Mouse (Mus musculus) retina, postnatal 1 day (tissue): ENCODE data around the gene 2310033P09Rik.
A peak's percentile ranks its signal among the peaks of the same experiment; 100 is the strongest.
"Not testable (repeated sequence)": the region's sequence is repeated elsewhere in the genome, so short reads cannot be mapped to it uniquely, and the experiment has no call there.

Experiments used
- DNase-seq: peaks from one replicate; pipeline ENCODE4 v3.0.0-alpha.2; 2012

2310033P09Rik gene

DNA sequence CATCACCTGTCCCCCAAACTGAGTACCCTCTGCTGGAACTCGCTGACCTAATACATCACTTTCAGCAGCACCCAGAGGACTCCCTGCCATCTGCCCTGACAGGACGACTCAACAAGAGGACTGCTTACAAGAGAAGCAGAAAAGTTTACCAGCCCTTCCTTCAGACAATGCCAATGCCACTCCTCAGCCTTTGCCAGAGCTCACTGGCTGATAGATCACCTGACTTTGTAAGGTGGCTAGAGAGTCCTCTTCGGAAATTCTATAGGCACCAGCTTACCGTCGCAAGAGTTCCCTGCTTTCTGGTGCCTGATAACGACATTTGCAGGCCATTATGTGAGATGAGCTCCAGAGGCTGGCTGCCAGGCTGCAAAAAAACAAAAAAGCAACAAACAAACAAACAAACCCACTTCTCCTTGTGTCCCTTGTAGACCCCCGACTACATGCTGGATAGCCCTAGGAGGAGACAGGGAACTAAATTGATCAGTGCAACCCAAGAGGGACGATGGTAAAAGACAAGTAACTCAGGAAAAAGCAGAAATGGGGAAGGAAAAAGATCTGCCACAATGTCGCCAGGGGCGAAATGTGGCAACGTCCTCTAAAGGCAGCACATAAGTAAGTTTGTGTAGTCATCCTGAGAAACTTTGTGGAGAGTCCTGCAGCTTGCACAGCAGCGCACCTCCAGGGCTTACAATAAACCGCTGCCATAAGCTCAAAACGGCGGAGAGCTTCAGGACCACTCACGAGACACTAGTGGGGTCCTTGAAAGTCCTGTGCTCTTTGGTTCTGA, 6.7 kb upstream of the 2310033P09Rik start:
- no peak for DNase-seq

DNA sequence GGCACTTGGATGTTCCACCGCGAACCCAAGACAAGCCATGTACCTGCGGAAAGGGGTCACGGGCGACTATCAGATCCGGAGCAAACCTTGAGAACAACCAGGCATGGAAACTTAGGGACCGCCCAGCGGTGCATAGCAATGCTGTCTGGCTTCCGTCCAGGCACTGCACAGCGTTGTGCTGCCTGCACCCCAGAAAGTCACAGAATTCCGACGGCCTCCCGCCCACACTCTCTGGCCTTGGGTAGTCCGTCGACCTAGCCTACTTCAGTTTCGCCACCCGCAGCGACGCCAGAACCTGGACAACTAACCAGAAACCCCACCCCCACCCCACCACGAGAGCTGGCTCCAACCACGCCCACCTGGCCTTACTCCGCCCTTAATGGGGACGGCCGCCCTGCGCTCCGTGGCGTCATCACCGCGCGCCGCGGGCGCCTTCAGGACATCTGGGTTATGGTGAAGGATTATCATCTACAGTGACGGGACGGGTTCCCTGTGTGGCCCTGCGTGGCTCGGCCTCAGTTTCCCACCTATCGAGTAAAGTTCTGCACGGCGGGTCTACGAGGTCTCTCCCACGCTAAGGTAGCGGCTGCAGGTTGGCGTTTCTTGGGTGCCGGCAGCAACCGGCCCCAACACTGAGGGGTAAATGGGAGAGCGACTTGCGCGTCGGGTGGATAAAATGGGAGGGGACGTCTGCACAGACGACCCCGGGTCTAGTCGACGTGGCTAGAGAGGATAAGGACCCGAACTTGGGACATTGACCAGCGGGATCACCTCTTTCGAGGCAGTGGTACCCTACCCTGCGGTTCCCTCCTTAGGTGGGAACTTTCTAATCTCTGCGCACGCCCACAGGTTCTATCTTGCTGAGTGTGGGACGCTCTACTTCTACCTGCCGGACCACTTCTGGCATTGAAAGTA, 5.8 kb upstream of the 2310033P09Rik start, which contains the start of gene Mrpl55:
Gene Mrpl55 (plus strand): TSS at position 406 of the 915 bp plus-strand sequence.
- DNase-seq: peak; percentile 95

DNA sequence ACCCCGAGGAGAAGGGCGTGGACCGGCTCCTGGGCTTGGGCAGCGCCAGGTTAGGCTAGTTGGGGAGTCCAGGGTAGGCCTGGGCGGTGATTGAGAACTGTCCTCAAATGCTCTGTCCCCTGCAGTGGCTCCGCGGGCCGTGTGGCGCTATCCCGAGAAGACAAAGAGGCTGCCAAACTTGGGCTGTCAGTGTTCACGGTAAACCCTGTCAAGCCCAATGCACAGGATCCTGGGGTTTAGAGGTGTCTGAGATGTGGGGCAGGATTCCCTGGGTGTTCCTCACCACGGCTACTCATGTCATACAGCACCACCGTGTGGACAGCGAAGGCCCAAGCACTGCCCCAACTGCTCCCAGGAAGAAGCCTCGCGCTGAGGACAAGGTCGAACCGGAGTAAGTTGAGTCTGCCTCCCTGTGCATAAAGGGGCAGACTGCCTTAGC, 901 bp downstream of the 2310033P09Rik start:
- peak; percentile 82 for DNase-seq

DNA sequence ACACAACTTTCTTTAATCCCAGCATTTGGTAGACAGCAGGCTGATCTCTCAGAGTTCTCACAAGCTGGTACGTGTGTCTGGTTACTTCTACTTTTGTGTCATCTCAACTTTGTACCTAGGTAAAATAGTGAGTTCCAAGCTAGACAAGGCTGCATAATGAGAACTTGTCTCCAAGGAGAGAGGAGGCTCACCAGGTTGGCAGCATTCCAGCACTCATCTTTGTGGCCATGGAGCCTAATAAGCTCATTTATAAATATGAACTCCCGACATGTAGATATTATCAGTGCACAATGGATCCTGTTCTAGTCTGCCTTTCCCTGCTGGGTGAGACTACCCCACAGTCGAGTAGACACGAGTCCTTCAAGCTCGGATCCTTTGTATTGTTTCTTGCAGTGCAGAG, 1.5 kb downstream of the 2310033P09Rik start:
- DNase-seq: peak; percentile 30

DNA sequence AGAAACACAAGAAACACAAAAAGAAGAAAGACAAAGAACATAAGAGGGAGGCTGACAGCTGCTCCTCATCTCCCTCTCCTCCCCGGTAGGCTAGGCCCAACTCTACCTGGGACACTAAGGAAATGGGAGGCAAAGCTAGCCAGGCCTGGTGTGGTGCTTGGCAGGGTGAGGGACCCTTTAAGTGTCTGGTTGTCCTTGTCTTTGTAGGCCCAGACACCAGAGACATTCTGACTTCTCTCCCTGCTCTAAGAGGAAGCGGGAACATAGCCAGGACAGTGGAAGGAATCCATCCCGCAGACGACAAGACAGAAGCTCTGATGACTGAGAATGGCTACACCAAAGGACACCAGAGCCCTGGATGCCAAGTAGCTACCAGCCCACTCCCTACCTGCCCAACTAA, 1.9 kb downstream of the 2310033P09Rik start:
- no peak for DNase-seq

- DNase-seq: not testable (repeated sequence)
These were observed 3.4 kb downstream of the 2310033P09Rik start for GRCm38 (mm10) chr11:59211561-59211960.

DNA sequence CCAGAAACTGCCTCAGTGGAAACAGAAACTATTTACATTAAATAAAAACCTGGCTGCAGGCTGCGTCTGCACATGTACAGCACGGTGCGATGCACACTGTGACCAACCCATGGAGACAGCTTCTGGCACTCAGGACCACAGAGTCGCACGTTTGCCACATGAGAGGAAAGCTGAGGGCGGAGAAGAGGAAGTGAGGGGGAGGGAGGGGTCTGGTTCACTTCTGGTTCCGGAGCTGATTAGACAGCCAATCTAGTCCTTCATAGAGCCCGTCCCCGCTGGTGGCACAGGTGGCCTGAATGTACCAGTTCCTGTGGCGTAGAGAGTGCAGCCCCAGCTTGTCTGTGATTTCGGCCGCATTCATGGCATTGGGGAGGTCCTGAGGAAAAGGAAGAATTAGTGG, 4.2 kb downstream of the 2310033P09Rik start:
- not testable (repeated sequence) for DNase-seq

- no peak for DNase-seq
These were observed 4.9 kb downstream of the 2310033P09Rik start for GRCm38 (mm10) chr11:59212892-59213494.

- no peak for DNase-seq
These were observed 8.8 kb downstream of the 2310033P09Rik start for GRCm38 (mm10) chr11:59216955-59217354.

GRCm38 (mm10) chr11:59218389-59218998, 10.4 kb downstream of the 2310033P09Rik start:
- DNase-seq: no peak

- peak; percentile 49 for DNase-seq
These were observed 10.9 kb downstream of the 2310033P09Rik start for GRCm38 (mm10) chr11:59219064-59219463.

DNA sequence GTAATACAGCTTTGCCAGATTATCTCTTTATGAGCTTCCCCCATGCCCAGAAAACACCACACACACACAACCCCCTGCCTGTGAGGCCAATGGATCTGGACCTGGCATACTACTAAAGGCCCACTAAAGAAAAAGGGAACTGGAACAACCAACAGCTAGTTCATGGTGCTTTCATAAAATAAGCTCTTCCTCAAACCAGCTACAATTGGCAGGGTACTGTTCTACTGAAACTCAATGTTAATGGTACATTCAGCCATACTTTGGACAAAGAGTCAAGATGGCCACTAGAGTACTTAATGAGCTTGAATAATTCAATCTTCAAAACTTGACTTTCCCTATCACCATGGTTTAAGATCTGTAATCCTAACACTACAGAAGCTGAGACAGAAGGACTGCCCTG, 13.5 kb downstream of the 2310033P09Rik start:
- DNase-seq: no peak

GRCm38 (mm10) chr11:59222306-59222705, 14.2 kb downstream of the 2310033P09Rik start:
- DNase-seq: no peak

DNA sequence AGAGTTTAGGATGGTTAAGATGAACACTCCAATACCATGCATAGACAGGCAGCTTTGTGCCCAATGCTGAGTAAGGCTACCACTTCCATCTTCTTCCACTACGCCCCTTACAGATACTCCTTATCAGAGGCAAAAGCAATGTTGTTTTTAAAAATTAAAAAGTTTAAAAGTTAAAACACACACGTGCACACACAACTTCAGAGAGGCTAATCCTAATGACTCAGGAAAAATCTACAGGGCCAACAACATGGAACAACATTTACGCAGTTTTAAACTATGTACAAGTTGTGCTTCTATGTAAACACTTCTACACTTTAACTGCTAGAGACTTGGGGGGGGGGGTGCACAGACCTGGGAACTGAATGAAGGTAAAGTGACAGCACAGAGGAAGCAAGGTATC, 15.9 kb downstream of the 2310033P09Rik start:
- no peak for DNase-seq

GRCm38 (mm10) chr11:59224470-59224869, 16.3 kb downstream of the 2310033P09Rik start:
- DNase-seq: no peak

GRCm38 (mm10) chr11:59225167-59225566, 17.0 kb downstream of the 2310033P09Rik start:
- no peak for DNase-seq

DNA sequence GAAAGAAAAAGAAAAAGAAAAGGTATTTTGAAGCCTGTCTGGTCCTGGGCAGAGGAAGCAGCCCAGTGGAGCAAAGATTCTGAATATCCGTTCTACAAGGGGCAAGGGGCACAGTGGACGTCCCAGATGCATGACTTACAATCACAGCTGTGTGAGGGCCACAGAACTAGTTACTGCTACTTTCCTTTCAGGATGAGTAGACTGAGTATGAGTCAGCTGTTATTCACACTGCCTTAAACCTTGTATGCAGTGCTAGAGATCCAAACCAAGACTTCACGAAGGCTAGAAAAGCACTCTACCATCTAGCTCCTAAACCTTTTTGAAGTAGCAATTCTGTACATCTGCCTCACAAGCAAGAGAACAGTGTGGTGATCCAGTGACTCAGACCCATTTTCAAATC, 18.1 kb downstream of the 2310033P09Rik start:
- no peak for DNase-seq

- peak; percentile 13 for DNase-seq
These were observed 18.9 kb downstream of the 2310033P09Rik start for GRCm38 (mm10) chr11:59226787-59227603.

- no peak for DNase-seq
These were observed 19.5 kb downstream of the 2310033P09Rik start for GRCm38 (mm10) chr11:59227604-59228121.

DNA sequence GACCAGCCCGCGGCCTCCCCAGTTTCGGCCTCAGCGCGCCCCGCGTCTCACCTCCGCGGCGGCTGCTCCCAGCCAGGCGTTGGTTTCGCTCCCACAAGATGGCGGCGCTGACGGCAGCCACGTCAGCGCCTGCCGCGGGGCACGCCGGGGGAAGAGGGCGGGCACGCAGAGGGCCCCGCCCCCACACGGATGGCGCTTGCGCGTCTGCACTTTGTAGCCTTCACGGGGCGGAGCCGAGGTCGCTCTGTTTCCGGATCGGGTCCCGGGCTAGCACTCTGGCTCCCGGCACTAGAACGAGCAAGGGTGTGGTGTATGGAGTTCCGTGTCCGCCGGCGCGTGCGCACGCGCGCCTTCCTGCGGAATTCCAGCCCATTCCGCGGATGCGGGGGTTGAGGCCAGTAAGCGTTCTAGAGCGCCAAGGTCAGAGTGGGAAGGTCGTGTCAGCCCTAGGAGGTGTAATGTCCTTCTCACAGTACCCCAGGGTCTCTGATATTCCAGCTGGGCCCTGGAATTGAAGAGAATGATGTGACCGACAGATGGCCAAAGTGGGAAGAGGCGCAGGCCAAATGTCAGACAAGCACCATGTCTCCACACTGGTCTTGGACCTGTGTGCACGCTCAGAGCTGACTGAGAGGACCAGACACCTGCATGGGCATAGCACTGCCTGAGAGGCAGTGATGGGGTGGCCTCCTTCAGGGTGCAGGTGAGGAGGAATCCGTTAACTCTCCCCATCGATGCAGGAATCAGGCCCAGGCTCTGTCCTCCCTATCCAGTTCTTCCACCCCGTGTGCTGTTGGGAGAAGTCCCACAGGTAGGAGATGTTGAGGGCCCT, 20.2 kb downstream of the 2310033P09Rik start, which contains the start of gene Arf1:
Gene Arf1 (minus strand): TSS at position 149 of the 832 bp plus-strand sequence.
- peak; percentile 96 for DNase-seq
